Mouse (Mus musculus) G1E (cell line): Measurements from ENCODE around the gene Wnt5a.

Experiments used
- CTCF ChIP-seq: IDR thresholded peaks from 2 replicates; pipeline ENCODE4 v1.5.1; 2012; ENCODE audit warnings: low read depth, low read length, inconsistent platforms, mixed read lengths
- GATA1 ChIP-seq: IDR thresholded peaks from 2 replicates; pipeline ENCODE4 v1.6.1; 2012; ENCODE audit warnings: borderline replicate concordance, low read length, inconsistent platforms, mixed read lengths

DNA sequence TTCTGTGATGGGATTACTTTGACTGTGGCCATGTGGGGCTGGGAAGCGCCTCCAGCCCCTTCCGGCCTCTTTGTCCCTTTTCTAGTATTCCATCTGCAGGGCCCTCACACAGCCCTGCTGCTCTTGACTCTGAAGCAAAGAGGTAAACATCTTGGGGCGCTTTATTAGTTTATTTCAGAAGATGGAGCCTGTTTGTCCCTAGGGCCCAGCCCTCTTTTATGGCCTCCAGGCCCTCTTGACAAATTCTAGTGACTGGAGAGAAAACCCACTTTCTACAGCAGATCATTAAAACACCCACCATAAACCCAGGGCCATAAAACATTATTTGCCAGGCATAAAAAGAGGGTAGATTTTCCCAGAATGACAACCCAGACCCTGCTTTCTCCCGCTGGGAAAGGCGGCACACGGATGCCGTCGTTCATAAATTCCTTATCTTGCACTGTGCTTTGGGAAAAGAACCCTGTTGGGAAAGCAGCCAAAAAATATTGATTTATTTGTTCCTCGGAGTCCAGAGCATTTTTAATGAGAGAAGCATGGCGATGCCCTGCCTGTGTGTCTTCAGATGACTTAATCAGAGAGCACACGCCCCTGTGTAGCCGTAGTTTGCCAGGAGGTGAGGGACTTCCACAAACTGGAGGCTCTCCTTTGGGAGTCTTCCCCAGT lies 3.2 kb upstream of the Wnt5a start:
- TF ChIP-seq CTCF (no peak), GATA1 (no peak)
